Mouse (Mus musculus): ENCODE results near the gene Glrx5. TPM values are rescaled to one million over a fixed set of nuclear protein-coding genes. Genes with fewer than 3 reads are reported as not detected.

The Glrx5 gene
- polyA plus RNA-seq, 1 experiment from 2014 or later = 179 TPM

DNA sequence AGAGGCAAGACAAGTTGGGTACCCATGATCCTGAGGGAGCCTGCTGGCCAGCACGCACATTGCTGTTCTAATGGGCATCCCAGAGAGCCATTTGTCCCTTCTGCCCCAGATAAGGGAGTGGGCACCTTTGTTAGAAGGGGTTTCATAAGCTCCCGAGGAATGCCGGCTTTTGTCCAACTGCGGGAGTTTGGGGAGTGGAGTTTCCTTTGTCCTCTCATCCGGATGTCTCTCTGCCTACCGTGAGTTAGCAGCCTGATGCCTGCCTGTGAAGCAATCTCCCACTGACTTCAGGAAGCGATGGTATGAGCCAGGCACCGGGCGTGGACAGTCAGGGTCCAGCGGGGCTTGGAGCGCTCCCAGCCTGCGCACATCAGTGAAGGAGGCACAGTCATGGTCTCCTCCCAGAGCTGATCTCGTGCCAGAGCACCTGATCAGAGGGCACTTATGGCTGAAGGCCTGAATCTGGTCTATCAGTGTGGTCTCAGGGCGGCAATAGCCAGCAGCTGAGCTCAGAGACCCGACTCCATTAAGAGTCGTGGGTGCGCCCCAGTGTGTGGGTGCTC lies 15.9 kb downstream of the Glrx5 start:
- 68% methylated on average over 17 of the region's 17 CpGs for WGBS
- no peaks in the 10 kb centered on the region for H3K36me3 ChIP-seq (ENCODE audit: control insufficient read depth, insufficient read depth, low read length)
- no peak for DNase-seq (ENCODE audit: low spot score)
- ATAC-seq (ENCODE audit: low FRiP score) = no peak
- no peak overlapping the region for H3K4me3 ChIP-seq (ENCODE audit: low read depth, low read length)
- H3K9ac ChIP-seq (ENCODE audit: low read depth, low read length) = no peak overlapping the region
- H3K27ac ChIP-seq (ENCODE audit: low read depth, low read length) = no peak overlapping the region
- H3K4me1 ChIP-seq (replicated peaks; ENCODE audit: control insufficient read depth, insufficient read depth, low read length) = no peaks in the 10 kb centered on the region
- no peak overlapping the region for H3K4me2 ChIP-seq (replicated peaks; ENCODE audit: low read depth, low read length)
- no peaks in the 10 kb centered on the region for H3K27me3 ChIP-seq (ENCODE audit: control insufficient read depth, insufficient read depth, low read length)
- H3K9me3 ChIP-seq (ENCODE audit: control insufficient read depth, low read length) = no peaks in the 10 kb centered on the region

DNA sequence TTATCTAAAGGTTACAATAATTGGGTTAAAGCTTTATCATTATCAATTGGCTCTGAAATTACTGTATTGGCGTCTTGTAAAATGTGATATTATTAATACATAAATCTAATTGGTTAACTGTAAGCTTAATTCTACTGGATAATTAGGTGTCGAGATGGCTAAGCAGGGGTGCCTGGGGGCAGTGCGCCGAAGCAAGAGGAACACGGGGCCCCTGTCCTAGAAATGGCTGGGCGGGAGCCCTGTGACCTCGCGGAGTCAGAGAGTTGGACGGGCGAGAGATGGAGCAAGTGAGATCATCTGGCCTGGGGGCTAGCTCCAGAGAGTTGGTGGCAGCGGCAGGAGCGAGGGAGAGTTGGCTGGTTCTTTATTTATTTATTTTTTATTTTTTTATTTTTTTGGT lies 17.3 kb downstream of the Glrx5 start:
- Histone ChIP-seq H3K4me2 (replicated peaks; ENCODE audit: low read depth, low read length) (no peak overlapping the region), H3K9ac (ENCODE audit: low read depth, low read length) (no peak overlapping the region), H3K9me3 (ENCODE audit: control insufficient read depth, low read length) (no peaks in the 10 kb centered on the region), H3K27ac (ENCODE audit: low read depth, low read length) (no peak overlapping the region), H3K36me3 (ENCODE audit: control insufficient read depth, insufficient read depth, low read length) (no peaks in the 10 kb centered on the region), H3K4me3 (ENCODE audit: low read depth, low read length) (no peak overlapping the region), H3K27me3 (ENCODE audit: control insufficient read depth, insufficient read depth, low read length) (no peaks in the 10 kb centered on the region), H3K4me1 (replicated peaks; ENCODE audit: control insufficient read depth, insufficient read depth, low read length) (no peaks in the 10 kb centered on the region)
- ATAC-seq (ENCODE audit: low FRiP score) (no peak), DNase-seq (ENCODE audit: low spot score) (no peak)
- WGBS = 80% methylated on average over 12 of the region's 12 CpGs

DNA sequence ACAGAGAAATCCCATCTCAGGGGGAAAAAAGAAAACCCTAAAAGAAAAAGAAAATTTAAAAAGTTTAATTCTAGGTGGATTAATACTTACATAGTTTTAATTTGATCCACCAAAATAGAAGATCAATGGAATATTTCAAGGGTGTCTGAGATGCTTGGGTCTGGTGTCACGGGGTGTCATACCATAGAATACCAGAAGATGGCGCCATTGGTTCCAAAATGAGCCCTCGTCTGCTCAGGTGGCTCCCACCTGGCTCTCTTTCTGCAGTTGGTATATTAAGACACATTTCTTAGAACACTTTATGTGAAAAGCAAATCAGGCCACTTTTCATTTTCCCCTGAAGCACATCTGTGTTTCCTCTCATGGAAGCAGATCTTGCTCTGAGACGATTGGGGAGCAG lies 18.4 kb downstream of the Glrx5 start:
- Histone ChIP-seq H3K36me3 (ENCODE audit: control insufficient read depth, insufficient read depth, low read length) (no peaks in the 10 kb centered on the region), H3K4me3 (ENCODE audit: low read depth, low read length) (no peak overlapping the region), H3K27me3 (ENCODE audit: control insufficient read depth, insufficient read depth, low read length) (no peaks in the 10 kb centered on the region), H3K4me1 (replicated peaks; ENCODE audit: control insufficient read depth, insufficient read depth, low read length) (no peaks in the 10 kb centered on the region), H3K9me3 (ENCODE audit: control insufficient read depth, low read length) (no peaks in the 10 kb centered on the region), H3K9ac (ENCODE audit: low read depth, low read length) (no peak overlapping the region), H3K27ac (ENCODE audit: low read depth, low read length) (no peak overlapping the region), H3K4me2 (replicated peaks; ENCODE audit: low read depth, low read length) (no peak overlapping the region)
- WGBS = 23% methylated on average over 4 of the region's 4 CpGs
- ATAC-seq (ENCODE audit: low FRiP score) (no peak), DNase-seq (ENCODE audit: low spot score) (peak; percentile 79)

DNA sequence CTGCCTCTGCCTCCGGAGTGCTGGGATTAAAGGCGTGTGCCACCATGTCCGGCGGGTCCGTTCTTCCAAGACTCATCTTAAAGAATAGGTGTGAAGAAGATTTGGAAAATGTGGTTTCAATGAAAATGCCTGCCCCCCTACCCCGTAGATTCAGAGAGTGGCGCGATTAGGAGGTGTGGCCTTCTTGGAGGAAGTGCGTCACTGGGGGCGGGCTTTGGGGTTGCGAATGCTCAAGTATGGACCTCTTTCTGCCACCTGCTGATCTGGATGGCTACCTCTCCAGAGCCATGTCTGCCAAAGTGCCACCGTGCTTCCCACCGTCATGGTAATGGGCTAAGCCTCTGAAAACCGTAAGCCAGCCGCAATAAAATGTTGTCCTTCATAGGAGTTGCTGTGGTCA lies 21.6 kb downstream of the Glrx5 start:
- Histone ChIP-seq H3K9me3 (ENCODE audit: control insufficient read depth, low read length) (no peaks in the 10 kb centered on the region), H3K9ac (ENCODE audit: low read depth, low read length) (no peak overlapping the region), H3K4me1 (replicated peaks; ENCODE audit: control insufficient read depth, insufficient read depth, low read length) (no peaks in the 10 kb centered on the region), H3K27me3 (ENCODE audit: control insufficient read depth, insufficient read depth, low read length) (no peaks in the 10 kb centered on the region), H3K27ac (ENCODE audit: low read depth, low read length) (no peak overlapping the region), H3K36me3 (ENCODE audit: control insufficient read depth, insufficient read depth, low read length) (no peaks in the 10 kb centered on the region), H3K4me2 (replicated peaks; ENCODE audit: low read depth, low read length) (no peak overlapping the region), H3K4me3 (ENCODE audit: low read depth, low read length) (no peak overlapping the region)
- 93% methylated on average over 15 of the region's 15 CpGs for WGBS
- DNase-seq (ENCODE audit: low spot score) (no peak), ATAC-seq (ENCODE audit: low FRiP score) (no peak)

DNA sequence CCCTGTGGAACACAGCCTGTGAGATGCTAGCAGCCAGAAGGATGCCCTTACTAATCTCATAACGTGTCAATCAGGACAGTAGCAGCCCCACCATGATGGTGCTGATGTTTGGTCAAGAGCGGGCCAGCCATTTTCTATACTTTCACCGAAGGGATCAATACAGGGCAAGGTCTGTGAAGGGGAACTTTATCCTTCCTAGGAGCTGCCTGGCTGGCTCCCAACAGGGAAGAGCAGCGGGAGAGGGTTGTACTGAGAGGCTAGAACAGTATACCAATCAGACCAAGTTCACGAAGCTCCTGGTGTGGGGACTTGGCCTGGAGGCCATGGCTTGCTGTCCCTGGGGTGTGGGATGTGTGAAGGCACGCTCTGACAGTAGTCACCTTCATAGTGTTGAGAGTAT lies 22.8 kb downstream of the Glrx5 start:
- no peak overlapping the region for H3K4me2 ChIP-seq (replicated peaks; ENCODE audit: low read depth, low read length)
- ATAC-seq (ENCODE audit: low FRiP score) (no peak), DNase-seq (ENCODE audit: low spot score) (no peak)
- no peaks in the 10 kb centered on the region for H3K27me3 ChIP-seq (ENCODE audit: control insufficient read depth, insufficient read depth, low read length)
- H3K27ac ChIP-seq (ENCODE audit: low read depth, low read length) = no peak overlapping the region
- H3K4me1 ChIP-seq (replicated peaks; ENCODE audit: control insufficient read depth, insufficient read depth, low read length) = no peaks in the 10 kb centered on the region
- H3K4me3 ChIP-seq (ENCODE audit: low read depth, low read length) = no peak overlapping the region
- whole genome bisulfite sequencing = 85% methylated on average over 6 of the region's 6 CpGs
- no peaks in the 10 kb centered on the region for H3K9me3 ChIP-seq (ENCODE audit: control insufficient read depth, low read length)
- no peak overlapping the region for H3K9ac ChIP-seq (ENCODE audit: low read depth, low read length)
- no peaks in the 10 kb centered on the region for H3K36me3 ChIP-seq (ENCODE audit: control insufficient read depth, insufficient read depth, low read length)

GRCm38 (mm10) chr12:105060006-105060405 lies 27.5 kb downstream of the Glrx5 start:
- 84% methylated on average over 2 of the region's 2 CpGs for WGBS
- no peak overlapping the region for H3K9ac ChIP-seq (ENCODE audit: low read depth, low read length)

GRCm38 (mm10) chr12:105063201-105064134 lies 31.0 kb downstream of the Glrx5 start:
- no peak overlapping the region for H3K27ac ChIP-seq (ENCODE audit: low read depth, low read length)
- no peak overlapping the region; the same call in 1 of the 2 replicates for H3K4me2 ChIP-seq (replicated peaks; ENCODE audit: low read depth, low read length)
- H3K4me1 ChIP-seq (replicated peaks; ENCODE audit: control insufficient read depth, insufficient read depth, low read length) = no peaks in the 10 kb centered on the region
- H3K36me3 ChIP-seq (ENCODE audit: control insufficient read depth, insufficient read depth, low read length) = no peaks in the 10 kb centered on the region
- WGBS = 51% methylated on average over 28 of the region's 28 CpGs
- no peak overlapping the region for H3K9ac ChIP-seq (ENCODE audit: low read depth, low read length)
- DNase-seq (ENCODE audit: low spot score) (peak; percentile 62), ATAC-seq (ENCODE audit: low FRiP score) (peak; percentile 30; the same call in 1 of the 2 replicates)
- H3K4me3 ChIP-seq (ENCODE audit: low read depth, low read length) = no peak overlapping the region
- H3K27me3 ChIP-seq (ENCODE audit: control insufficient read depth, insufficient read depth, low read length) = no peaks in the 10 kb centered on the region
- H3K9me3 ChIP-seq (ENCODE audit: control insufficient read depth, low read length) = no peaks in the 10 kb centered on the region

More at GRCm38 (mm10) chr12:105060006-105060405, 27.5 kb downstream of the Glrx5 start:
- ATAC-seq (ENCODE audit: low FRiP score) (no peak), DNase-seq (ENCODE audit: low spot score) (no peak)
- Histone ChIP-seq H3K4me1 (replicated peaks; ENCODE audit: control insufficient read depth, insufficient read depth, low read length) (no peaks in the 10 kb centered on the region), H3K4me3 (ENCODE audit: low read depth, low read length) (no peak overlapping the region), H3K27ac (ENCODE audit: low read depth, low read length) (no peak overlapping the region), H3K9me3 (ENCODE audit: control insufficient read depth, low read length) (no peaks in the 10 kb centered on the region), H3K4me2 (replicated peaks; ENCODE audit: low read depth, low read length) (no peak overlapping the region), H3K27me3 (ENCODE audit: control insufficient read depth, insufficient read depth, low read length) (no peaks in the 10 kb centered on the region), H3K36me3 (ENCODE audit: control insufficient read depth, insufficient read depth, low read length) (no peaks in the 10 kb centered on the region)

GRCm38 (mm10) chr12:105064168-105064567 lies 31.7 kb downstream of the Glrx5 start:
- Histone ChIP-seq H3K4me3 (ENCODE audit: low read depth, low read length) (no peak overlapping the region), H3K27me3 (ENCODE audit: control insufficient read depth, insufficient read depth, low read length) (no peaks in the 10 kb centered on the region), H3K27ac (ENCODE audit: low read depth, low read length) (no peak overlapping the region), H3K36me3 (ENCODE audit: control insufficient read depth, insufficient read depth, low read length) (no peaks in the 10 kb centered on the region), H3K4me1 (replicated peaks; ENCODE audit: control insufficient read depth, insufficient read depth, low read length) (no peaks in the 10 kb centered on the region), H3K9ac (ENCODE audit: low read depth, low read length) (no peak overlapping the region), H3K9me3 (ENCODE audit: control insufficient read depth, low read length) (no peaks in the 10 kb centered on the region), H3K4me2 (replicated peaks; ENCODE audit: low read depth, low read length) (no peak overlapping the region)
- 77% methylated on average over 4 of the region's 4 CpGs for WGBS
- ATAC-seq (ENCODE audit: low FRiP score) (no peak), DNase-seq (ENCODE audit: low spot score) (no peak)

DNA sequence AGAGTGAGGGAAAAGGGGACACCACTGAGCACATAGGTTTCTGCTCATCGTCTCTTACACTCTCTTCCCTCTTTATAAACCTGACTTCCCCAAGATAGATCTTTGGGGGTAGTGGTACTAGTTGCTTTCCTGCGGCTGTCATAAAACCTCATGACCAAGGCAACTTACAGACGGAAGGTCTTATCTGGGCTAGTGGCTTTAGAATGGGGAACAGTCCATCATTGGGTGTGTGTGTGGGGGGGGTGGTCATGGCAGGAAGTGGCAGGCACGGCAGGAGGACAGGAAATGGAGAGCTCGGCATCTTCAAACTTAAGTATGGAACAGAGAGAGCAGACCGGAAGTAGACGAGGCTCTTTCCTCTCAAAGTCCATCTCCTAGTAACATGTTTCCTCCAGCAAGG lies 32.6 kb downstream of the Glrx5 start:
- DNase-seq (ENCODE audit: low spot score) (no peak), ATAC-seq (ENCODE audit: low FRiP score) (no peak)
- H3K9me3 ChIP-seq (ENCODE audit: control insufficient read depth, low read length) = no peaks in the 10 kb centered on the region
- WGBS = 87% methylated on average over 7 of the region's 7 CpGs
- H3K27ac ChIP-seq (ENCODE audit: low read depth, low read length) = no peak overlapping the region
- no peaks in the 10 kb centered on the region for H3K4me1 ChIP-seq (replicated peaks; ENCODE audit: control insufficient read depth, insufficient read depth, low read length)
- H3K27me3 ChIP-seq (ENCODE audit: control insufficient read depth, insufficient read depth, low read length) = no peaks in the 10 kb centered on the region
- no peak overlapping the region for H3K4me2 ChIP-seq (replicated peaks; ENCODE audit: low read depth, low read length)
- no peak overlapping the region for H3K4me3 ChIP-seq (ENCODE audit: low read depth, low read length)
- no peak overlapping the region for H3K9ac ChIP-seq (ENCODE audit: low read depth, low read length)
- no peaks in the 10 kb centered on the region for H3K36me3 ChIP-seq (ENCODE audit: control insufficient read depth, insufficient read depth, low read length)
